Mouse (Mus musculus): ENCODE measurements around the gene Scaf4.

GRCm38 (mm10) chr16:90217926-90218325, 66.4 kb downstream of the Scaf4 start:
- TF ChIP-seq CTCF (IDR thresholded peaks at IDR 0.05; ENCODE audit: low read depth) (no peak), EP300 (IDR thresholded peaks at IDR 0.05; ENCODE audit: low read depth) (no peak)
